Mouse (Mus musculus) heart, embryonic 14.5 days (tissue): ENCODE measurements around the gene Vmn1r19. TPM values are rescaled to one million over a fixed set of nuclear protein-coding genes. Genes with fewer than 3 reads are reported as not detected.

Experiments used
- polyA plus RNA-seq: library from polyadenylated mRNA; unstranded; fragments of >200 nt; fragmentation: Nextera tagmentation; extraction: Ambion mirVana; gene quantifications from 2 replicates; pipeline ENCODE4 v1.2.1, GENCODE M21; 2014

The Vmn1r19 gene
- polyA plus RNA-seq, 1 experiment from 2014 or later, result not detected

Other genes starting within 250 kb of the Vmn1r19 start
- gene Vmn1r12, start 246.9 kb upstream of the Vmn1r19 start, polyA plus RNA-seq, result not detected in 2 replicates
- gene Vmn1r13, start 200.5 kb upstream of the Vmn1r19 start, polyA plus RNA-seq, result not detected in 2 replicates
- not detected in 2 replicates for gene Vmn1r14, start 172.1 kb upstream of the Vmn1r19 start, polyA plus RNA-seq
- not detected in 2 replicates for gene Vmn1r15, start 145.8 kb upstream of the Vmn1r19 start, polyA plus RNA-seq
- not detected in 2 replicates for gene Vmn1r16, start 74.3 kb upstream of the Vmn1r19 start, polyA plus RNA-seq
- gene Vmn1r17, start 40.1 kb upstream of the Vmn1r19 start, polyA plus RNA-seq, result not detected in 2 replicates
- not detected in 2 replicates for gene Vmn1r18, start 8.0 kb upstream of the Vmn1r19 start, polyA plus RNA-seq
- not detected in 2 replicates for gene Vmn1r20, start 25.1 kb downstream of the Vmn1r19 start, polyA plus RNA-seq
- 17.1 and 17.2 TPM in 2 replicates for gene Ppm1k, start 131.7 kb downstream of the Vmn1r19 start, polyA plus RNA-seq
- gene Herc6, start 177.2 kb downstream of the Vmn1r19 start, polyA plus RNA-seq, result 4.9 and 5.3 TPM in 2 replicates